Mouse (Mus musculus) intestine, embryonic 16.5 days (tissue): ENCODE results near the gene Pla2g4a. TPM values are rescaled to one million over a fixed set of nuclear protein-coding genes. Genes with fewer than 3 reads are reported as not detected.

ENCODE experiments used
- ATAC-seq: fragments of 200-750 bp; cut with Nextera tagmentation; 2 replicates; pipeline ENCODE4 v1.8.0; 2017; ENCODE audit warnings: moderate TSS enrichment, moderate library complexity
- H3K27ac ChIP-seq: fragments of 300-500 bp; sonication (generic); 2 replicates; pipeline ENCODE4 v1.5.1; 2014; ENCODE audit warnings: mild to moderate bottlenecking, low read length
- H3K27me3 ChIP-seq: fragments of 300-500 bp; sonication (generic); replicated peaks from 2 replicates; pipeline ENCODE4 v1.6.1; 2014; ENCODE audit warnings: low read length, control low read depth, mixed read lengths; ENCODE audit not compliant: control insufficient read depth, insufficient read depth
- H3K36me3 ChIP-seq: fragments of 300-500 bp; sonication (generic); 2 replicates; pipeline ENCODE4 v1.6.1; 2014; ENCODE audit warnings: low read length, control low read depth; ENCODE audit not compliant: control insufficient read depth, insufficient read depth
- H3K4me1 ChIP-seq: fragments of 300-500 bp; sonication (generic); 2 replicates; pipeline ENCODE4 v1.6.1; 2014; ENCODE audit warnings: low read length, control low read depth, mixed read lengths; ENCODE audit not compliant: control insufficient read depth, insufficient read depth
- H3K4me2 ChIP-seq: fragments of 300-500 bp; sonication (generic); 2 replicates; pipeline ENCODE4 v1.6.1; 2014; ENCODE audit warnings: low read depth, low read length, control low read depth
- H3K4me3 ChIP-seq: fragments of 300-500 bp; sonication (generic); 2 replicates; pipeline ENCODE4 v1.5.1; 2014; ENCODE audit warnings: mild to moderate bottlenecking, low read length
- H3K9ac ChIP-seq: fragments of 300-500 bp; sonication (generic); 2 replicates; pipeline ENCODE4 v1.6.1; 2014; ENCODE audit warnings: low read depth, low read length
- H3K9me3 ChIP-seq: fragments of 300-500 bp; sonication (generic); 2 replicates; pipeline ENCODE4 v1.6.1; 2016; ENCODE audit warnings: low read length, control low read depth; ENCODE audit not compliant: control insufficient read depth
- WGBS: fragments of 180-500 bp; shearing (Covaris S2); extraction: QIAGEN DNeasy Blood & Tissue Kit; methylation state at CpG from one replicate; pipeline ENCODE4 v1.1.7; 2014; 5-methylcytosine and 5-hydroxymethylcytosine counted together
- polyA plus RNA-seq: library from polyadenylated mRNA; unstranded; fragments of >200 nt; fragmentation: Nextera tagmentation; extraction: Ambion mirVana; gene quantifications from 2 replicates; pipeline ENCODE4 v1.2.1, GENCODE M21; 2015

The Pla2g4a gene
- 30.0 and 32.8 TPM in 2 replicates for polyA plus RNA-seq

DNA sequence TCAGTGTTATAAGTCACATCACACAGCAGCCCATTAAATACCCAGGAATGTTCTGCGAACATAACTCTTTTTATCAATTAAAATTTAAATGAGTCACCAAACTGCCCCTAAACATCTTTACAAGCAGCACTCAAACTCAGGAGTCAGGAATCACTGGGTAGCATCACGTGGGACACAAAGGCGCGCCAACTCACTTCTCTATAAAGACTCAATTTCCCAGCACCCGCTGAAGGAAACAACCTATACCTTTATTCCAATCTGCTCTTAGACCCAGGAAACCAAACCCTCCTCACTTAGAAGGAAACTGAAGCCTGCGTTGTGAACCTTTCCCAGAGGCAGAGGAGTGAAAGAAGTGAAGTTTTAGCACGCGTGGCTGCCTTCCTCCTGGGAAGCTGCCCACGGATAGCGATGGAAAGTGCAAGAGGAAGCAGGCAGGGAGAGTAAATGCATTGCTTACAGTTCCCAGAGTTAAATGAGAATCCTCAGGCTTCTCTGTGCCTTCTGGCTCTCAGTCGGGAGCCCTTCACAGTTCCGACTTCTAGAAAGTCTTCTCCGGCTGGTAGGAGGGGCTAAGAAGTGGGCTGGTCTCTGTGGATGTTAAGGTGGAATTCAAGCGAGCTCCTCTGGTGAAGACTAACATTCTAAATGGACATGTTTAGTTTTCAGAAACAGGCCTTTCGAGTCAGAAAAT lies at the start of gene Pla2g4a:
TSS of gene Pla2g4a (minus strand) at position 557 of the 691 bp plus-strand sequence.
- Histone ChIP-seq H3K27ac (peak within 1 kb of the TSS; percentile 91), H3K4me3 (peak within 1 kb of the TSS; percentile 57), H3K9me3 (no peaks in the 10 kb centered on the region), H3K36me3 (no peaks in the 10 kb centered on the region), H3K4me2 (peak within 1 kb of the TSS; percentile 55), H3K27me3 (no peaks in the 10 kb centered on the region), H3K4me1 (no peaks in the 10 kb centered on the region), H3K9ac (peak within 1 kb of the TSS; percentile 73)
- ATAC-seq = peak; percentile 93
- 11% methylated on average over 15 of the region's 15 CpGs for WGBS

DNA sequence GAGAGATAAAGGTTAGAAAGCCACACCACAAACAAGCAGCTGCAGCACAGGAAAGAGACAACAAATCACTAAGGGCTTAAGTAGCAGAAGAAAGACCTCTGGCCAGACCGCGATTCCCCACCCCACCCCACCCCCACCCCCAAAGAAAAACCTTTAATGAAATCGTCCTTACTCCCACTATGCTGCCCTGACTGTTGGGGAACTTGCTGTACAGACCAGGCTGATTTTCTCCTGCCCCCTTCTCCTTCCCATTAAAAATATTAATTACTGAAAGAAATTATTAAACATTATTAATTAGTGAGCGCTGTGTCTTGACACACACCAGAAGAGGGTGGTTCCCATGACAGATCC lies 49.5 kb upstream of the Pla2g4a start:
- Histone ChIP-seq H3K4me3 (no peak overlapping the region), H3K9me3 (no peaks in the 10 kb centered on the region), H3K4me2 (no peak overlapping the region), H3K27me3 (no peaks in the 10 kb centered on the region), H3K4me1 (no peaks in the 10 kb centered on the region), H3K36me3 (no peaks in the 10 kb centered on the region), H3K27ac (no peak overlapping the region), H3K9ac (no peak overlapping the region)
- no peak for ATAC-seq
- 61% methylated on average over 4 of the region's 4 CpGs for WGBS

DNA sequence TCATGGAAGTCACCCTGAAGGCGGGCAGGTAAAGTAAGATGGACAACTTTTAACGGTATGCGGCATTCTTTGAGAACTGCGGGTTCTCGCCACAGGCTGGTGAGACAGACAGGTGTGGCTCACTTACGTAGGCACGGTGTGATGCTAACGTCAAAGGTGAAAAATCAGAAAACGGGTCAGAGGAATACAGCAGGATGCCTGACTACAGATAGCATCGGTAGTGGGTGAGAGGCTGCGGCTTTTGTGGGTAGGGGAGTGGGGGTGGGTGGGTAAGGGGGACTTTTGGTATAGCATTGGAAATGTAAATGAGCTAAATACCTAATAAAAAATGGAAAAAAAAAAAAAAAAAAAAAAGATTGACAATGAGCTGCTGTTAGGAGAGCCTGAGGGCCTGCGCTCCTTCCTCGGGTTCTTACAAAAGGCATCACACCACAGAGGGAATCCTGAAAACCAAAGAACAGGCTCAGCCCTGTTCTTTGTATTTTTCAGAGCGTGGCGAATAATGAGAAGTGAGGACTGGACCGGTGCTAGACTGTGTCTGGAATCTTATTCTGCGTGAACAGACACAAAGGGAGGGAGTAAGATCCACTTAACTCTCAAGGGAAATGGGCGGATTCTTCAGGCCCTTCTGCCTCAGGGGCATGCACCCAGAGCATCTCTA lies 49.0 kb upstream of the Pla2g4a start:
- no peaks in the 10 kb centered on the region for H3K4me1 ChIP-seq
- H3K27me3 ChIP-seq = no peaks in the 10 kb centered on the region
- H3K4me3 ChIP-seq = no peak overlapping the region
- no peak for ATAC-seq
- WGBS = 87% methylated on average over 18 of the region's 18 CpGs
- no peaks in the 10 kb centered on the region for H3K36me3 ChIP-seq
- no peak overlapping the region for H3K27ac ChIP-seq
- H3K9me3 ChIP-seq = no peaks in the 10 kb centered on the region
- H3K9ac ChIP-seq = no peak overlapping the region
- no peak overlapping the region for H3K4me2 ChIP-seq

DNA sequence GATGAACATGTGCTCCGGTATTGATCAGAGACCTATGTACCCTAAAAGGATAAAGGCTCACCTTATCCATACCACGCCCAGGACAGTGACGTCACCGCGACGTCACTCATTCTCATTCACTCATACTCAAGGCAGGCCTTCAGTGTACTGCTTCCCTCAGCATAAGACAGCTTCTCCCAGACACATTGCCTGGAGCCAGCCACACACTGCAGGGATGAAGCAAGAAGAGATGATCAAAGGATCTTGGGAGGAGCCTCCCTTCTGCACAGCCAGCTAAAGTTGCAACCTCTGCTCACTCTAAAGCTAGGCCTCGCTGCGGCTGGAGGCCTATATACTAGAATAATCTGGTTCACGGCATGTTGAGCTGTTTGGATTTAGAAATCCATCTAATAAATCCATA lies 48.0 kb upstream of the Pla2g4a start:
- H3K4me3 ChIP-seq = no peak overlapping the region
- 91% methylated on average over 9 of the region's 9 CpGs for WGBS
- no peaks in the 10 kb centered on the region for H3K27me3 ChIP-seq
- H3K36me3 ChIP-seq = no peaks in the 10 kb centered on the region
- no peak overlapping the region for H3K4me2 ChIP-seq
- no peaks in the 10 kb centered on the region for H3K4me1 ChIP-seq
- no peaks in the 10 kb centered on the region for H3K9me3 ChIP-seq
- no peak for ATAC-seq
- no peak overlapping the region for H3K9ac ChIP-seq
- no peak overlapping the region for H3K27ac ChIP-seq

DNA sequence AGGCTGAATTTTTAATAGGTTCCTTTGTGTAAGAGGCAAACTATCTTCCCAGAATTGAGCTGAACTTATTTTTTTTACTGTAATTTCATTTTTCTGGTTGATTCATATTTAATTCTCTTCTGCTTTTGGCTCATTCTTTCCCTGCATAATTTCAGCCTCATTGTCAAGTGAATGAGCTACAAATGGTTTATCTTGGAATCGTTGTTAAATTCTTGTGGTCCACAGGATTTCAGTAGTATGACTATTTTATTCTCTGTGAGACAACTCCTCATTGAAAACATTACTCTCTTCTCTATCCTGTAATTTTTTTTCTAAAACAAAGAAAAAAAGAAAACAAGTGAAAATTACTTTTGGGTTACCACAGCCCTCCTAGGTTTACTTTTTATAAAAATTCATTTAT lies 14.5 kb upstream of the Pla2g4a start:
- H3K4me1 ChIP-seq = no peaks in the 10 kb centered on the region
- H3K9ac ChIP-seq = no peak overlapping the region
- H3K4me3 ChIP-seq = no peak overlapping the region
- no peaks in the 10 kb centered on the region for H3K9me3 ChIP-seq
- H3K27me3 ChIP-seq = no peaks in the 10 kb centered on the region
- ATAC-seq = no peak
- WGBS = 51% methylated on average over 1 of the region's 1 CpGs
- H3K4me2 ChIP-seq = no peak overlapping the region
- H3K27ac ChIP-seq = no peak overlapping the region
- H3K36me3 ChIP-seq = no peaks in the 10 kb centered on the region

DNA sequence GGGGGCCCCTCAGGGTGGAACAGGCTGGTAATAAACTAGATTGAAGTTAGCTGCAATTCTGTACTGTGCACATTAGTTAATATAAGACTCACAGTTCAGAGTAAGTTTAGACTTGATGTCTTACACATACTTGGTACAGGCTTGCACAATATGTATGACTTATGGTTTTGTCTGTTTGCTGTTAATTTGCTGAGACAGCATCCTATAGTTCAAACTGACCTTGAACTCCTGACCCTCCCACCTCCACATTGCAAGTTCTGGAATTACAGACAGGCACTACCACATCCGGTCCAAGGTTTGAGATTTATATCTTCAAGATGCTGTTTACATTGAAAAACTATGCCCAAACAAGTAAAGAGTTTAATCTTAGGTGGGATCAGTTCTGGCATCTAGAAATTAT lies 4.7 kb upstream of the Pla2g4a start:
- Histone ChIP-seq H3K4me2 (no peak overlapping the region), H3K4me3 (no peak overlapping the region), H3K9me3 (no peaks in the 10 kb centered on the region), H3K27me3 (no peaks in the 10 kb centered on the region), H3K36me3 (no peaks in the 10 kb centered on the region), H3K9ac (no peak overlapping the region), H3K4me1 (no peaks in the 10 kb centered on the region), H3K27ac (no peak overlapping the region)
- 57% methylated on average over 1 of the region's 1 CpGs for WGBS
- no peak for ATAC-seq

DNA sequence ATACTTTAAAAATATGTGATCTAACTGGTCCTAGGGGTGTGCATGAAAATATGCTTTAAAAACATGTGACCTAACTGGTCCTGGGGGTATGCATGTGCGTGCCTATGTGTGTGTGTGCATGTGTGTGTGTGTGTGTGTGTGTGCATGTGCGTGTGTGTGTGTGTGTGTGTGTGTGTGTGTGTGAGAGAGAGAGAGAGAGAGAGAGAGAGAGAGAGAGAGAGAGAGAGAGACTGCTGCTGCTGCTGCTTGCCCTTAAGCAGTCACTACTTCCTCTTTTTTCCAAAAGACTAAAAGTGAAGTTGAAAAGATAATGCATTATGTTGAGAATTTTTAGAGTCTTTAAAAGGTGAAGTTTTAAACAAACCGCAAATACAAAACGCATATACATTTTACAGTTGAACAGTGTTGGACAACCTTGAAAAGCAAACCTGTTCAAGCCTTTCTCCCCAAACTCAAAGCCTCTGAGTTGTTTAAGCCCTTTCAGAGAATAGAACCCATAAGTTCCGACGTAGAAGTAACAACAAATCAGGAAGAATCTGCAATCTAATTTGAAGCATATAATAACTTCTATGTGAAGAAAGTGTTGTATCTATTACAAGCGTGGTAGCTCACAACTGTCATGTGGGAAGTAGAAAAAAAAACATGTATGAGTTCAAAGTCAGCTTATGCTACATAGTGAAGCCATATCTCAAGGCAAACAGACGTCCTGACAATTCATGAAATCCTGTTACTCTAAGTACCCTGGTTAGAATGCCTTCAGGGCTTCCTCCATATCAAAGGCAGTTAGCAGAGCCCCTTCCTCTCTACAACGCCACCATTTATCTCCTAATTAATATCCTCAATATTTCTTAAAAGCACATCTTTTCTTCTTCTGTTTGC lies 574 bp upstream of the Pla2g4a start:
- no peaks in the 10 kb centered on the region for H3K27me3 ChIP-seq
- peak; percentile 23; the same call in 1 of the 2 replicates for ATAC-seq
- peak overlapping the region; percentile 57 for H3K4me3 ChIP-seq
- no peaks in the 10 kb centered on the region for H3K9me3 ChIP-seq
- H3K4me1 ChIP-seq = no peaks in the 10 kb centered on the region
- 51% methylated on average over 9 of the region's 9 CpGs for WGBS
- H3K27ac ChIP-seq = no peak overlapping the region
- no peak overlapping the region for H3K9ac ChIP-seq
- H3K4me2 ChIP-seq = peak overlapping the region; percentile 55
- H3K36me3 ChIP-seq = no peaks in the 10 kb centered on the region

DNA sequence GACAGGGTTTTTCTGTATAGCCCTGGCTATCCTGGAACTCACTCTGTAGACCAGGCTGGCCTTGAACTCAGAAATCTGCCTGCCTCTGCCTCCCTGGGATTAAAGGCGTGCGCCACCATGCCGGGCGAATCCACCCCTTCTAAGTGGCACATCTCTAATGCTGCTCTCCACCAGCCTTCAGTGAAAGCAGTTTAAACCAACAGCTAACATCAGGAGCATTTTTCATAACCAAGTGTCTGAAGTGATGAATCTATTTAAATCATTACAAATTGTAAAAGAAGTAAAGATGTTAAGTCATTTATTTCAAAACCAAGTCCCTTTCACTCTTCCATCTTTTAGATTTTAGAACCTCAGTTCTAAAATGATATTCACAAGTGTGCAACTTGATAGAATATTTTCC lies 839 bp downstream of the Pla2g4a start:
- Histone ChIP-seq H3K4me2 (peak overlapping the region; percentile 55; the same call in 1 of the 2 replicates), H3K36me3 (no peaks in the 10 kb centered on the region), H3K9ac (no peak overlapping the region), H3K27ac (0 out of 2 replicates have a peak overlapping the region, but pooled peaks have one; percentile 91), H3K9me3 (no peaks in the 10 kb centered on the region), H3K4me3 (peak overlapping the region; percentile 57), H3K4me1 (no peaks in the 10 kb centered on the region), H3K27me3 (no peaks in the 10 kb centered on the region)
- no peak for ATAC-seq
- WGBS = 84% methylated on average over 4 of the region's 4 CpGs

DNA sequence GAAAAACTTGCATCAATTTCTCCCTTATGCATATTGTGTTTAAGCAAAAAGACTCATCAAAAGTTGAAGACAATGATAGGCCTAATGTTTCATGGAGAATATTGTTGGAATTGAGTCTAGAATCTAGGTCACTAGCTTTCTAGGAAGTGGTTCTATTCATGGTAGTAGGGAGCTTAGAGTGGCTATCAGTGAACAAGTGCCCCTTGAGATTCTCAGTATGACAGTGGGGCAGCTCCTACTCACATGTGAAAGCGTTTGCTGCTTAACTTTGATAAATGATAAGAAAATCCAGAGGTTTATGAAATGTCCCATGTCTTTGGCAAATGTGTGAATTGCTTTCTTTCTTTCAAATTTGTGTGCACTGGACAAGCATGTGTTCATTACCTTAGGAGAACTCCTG lies 2.0 kb downstream of the Pla2g4a start:
- Histone ChIP-seq H3K4me1 (no peaks in the 10 kb centered on the region), H3K9ac (no peak overlapping the region), H3K27me3 (no peaks in the 10 kb centered on the region), H3K27ac (no peak overlapping the region), H3K4me2 (no peak overlapping the region), H3K36me3 (no peaks in the 10 kb centered on the region), H3K9me3 (no peaks in the 10 kb centered on the region), H3K4me3 (no peak overlapping the region)
- WGBS = 60% methylated on average over 1 of the region's 1 CpGs
- no peak for ATAC-seq
